Mouse (Mus musculus) brain, embryonic 14.5 days (tissue): ENCODE results near the gene 1700088E04Rik.

ENCODE experiments used
- CTCF ChIP-seq: fragments of 200-500 bp; IDR thresholded peaks from 2 replicates; pipeline ENCODE4 v1.5.1; 2012; ENCODE audit warnings: inconsistent platforms, mild to moderate bottlenecking, moderate library complexity, borderline replicate concordance; ENCODE audit not compliant: insufficient read depth, insufficient read length; ENCODE audit errors: extremely low read depth
- POLR2A ChIP-seq: fragments of 200-500 bp; IDR thresholded peaks from 2 replicates; pipeline ENCODE4 v1.6.1; 2012; ENCODE audit warnings: mild to moderate bottlenecking, inconsistent platforms, borderline replicate concordance; ENCODE audit not compliant: poor library complexity, insufficient read depth, insufficient read length, severe bottlenecking; ENCODE audit errors: extremely low read depth

DNA sequence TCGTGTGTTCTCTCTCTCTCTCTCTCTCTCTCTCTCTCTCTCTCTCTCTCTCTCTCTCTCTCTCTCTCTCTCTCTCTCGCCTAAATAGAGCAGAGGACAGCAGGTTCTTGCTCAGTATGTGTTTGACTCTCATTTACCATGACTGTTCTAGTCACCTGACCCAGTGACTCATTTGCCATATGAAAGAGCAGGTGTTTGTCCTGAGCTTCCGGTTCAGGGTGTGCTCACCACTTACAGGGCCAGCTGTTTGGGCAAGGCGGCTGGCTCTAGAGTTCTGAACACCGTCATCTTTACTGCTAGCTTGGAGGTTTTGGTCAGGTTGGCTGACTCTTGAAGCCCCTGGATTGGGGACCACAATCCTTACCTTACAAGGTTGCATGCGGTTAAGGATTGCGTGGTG lies 4.5 kb upstream of the 1700088E04Rik start:
- TF ChIP-seq CTCF = no peak
- TF ChIP-seq POLR2A = no peak
